ENCODE assay signal across 8 mouse cellular contexts in the genomic region with DNA sequence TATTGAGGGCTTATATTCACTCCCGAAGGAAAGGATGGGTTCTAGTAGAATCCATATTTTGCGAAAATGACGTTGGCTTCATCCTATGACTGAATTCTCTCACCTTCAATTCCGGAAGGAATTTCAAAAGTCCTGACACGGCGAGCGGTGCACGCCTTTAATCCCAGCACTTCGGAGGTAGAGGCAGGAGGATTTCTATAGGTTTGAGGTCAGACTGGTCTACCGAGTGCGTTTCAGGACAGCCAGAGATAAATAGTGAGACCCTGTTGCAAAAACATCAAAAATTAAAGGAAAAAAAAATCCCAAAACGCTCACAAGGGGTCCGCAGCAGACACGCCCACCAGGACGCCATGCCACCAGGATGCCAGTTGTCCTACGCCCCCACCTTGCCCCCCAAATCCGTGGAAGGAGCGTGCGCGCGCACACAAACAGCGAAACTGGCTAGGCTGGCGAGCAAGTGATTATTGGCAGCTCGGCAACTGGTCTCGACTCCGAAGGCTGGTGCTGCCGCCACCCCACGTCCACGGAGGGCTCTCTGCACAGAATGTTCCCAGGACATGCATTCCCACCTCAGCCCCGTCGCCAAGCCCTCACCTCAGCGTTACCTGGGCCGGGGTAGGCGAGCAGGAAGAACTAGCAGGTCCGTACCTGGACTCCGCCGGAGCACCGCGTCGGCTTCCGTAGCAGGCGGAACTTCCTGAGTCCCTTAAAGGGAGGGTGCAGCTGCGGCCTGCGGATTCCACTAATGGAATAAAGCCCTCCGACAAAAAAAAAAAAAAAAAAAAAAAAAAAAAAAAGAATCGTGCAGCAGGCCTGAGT. TPM values are rescaled to one million over a fixed set of nuclear protein-coding genes. Genes with fewer than 3 reads are reported as not detected.
DNase-seq lines count a peak whose midpoint lies in the region; ATAC-seq and TF ChIP-seq lines count a peak whose summit lies in the region.

A gene (minus strand): TSS at position 683 of the 819 bp plus-strand sequence.

- H3K27me3 ChIP-seq in embryonic facial prominence, embryonic 14.5 days (replicated peaks; ENCODE audit: control insufficient read depth, insufficient read depth, low read length) = no peaks in the 10 kb centered on the region
- H3K27me3 ChIP-seq in heart, adult 2 months (ENCODE audit: control insufficient read depth, insufficient read depth, low read length) = no peaks in the 10 kb centered on the region
- no peaks in the 10 kb centered on the region for H3K27me3 ChIP-seq in limb, embryonic 14.5 days (ENCODE audit: control insufficient read depth, insufficient read depth, low read length)
- H3K27me3 ChIP-seq in midbrain, postnatal 0 days (ENCODE audit: insufficient read depth, low read length) = no peaks in the 10 kb centered on the region

- H3K9me3 ChIP-seq in embryonic facial prominence, embryonic 14.5 days (ENCODE audit: control insufficient read depth, low read length) = no peaks in the 10 kb centered on the region
- H3K9me3 ChIP-seq in limb, embryonic 14.5 days (ENCODE audit: control insufficient read depth, low read length) = no peaks in the 10 kb centered on the region
- no peaks in the 10 kb centered on the region for H3K9me3 ChIP-seq in midbrain, postnatal 0 days (ENCODE audit: low read length)

- peaks cover 22% of the 10 kb centered on the region for H3K36me3 ChIP-seq in embryonic facial prominence, embryonic 14.5 days (ENCODE audit: control insufficient read depth, insufficient read depth, low read length)
- no peaks in the 10 kb centered on the region for H3K36me3 ChIP-seq in heart, adult 2 months (ENCODE audit: control insufficient read depth, insufficient read depth, low read length)
- H3K36me3 ChIP-seq in limb, embryonic 14.5 days (ENCODE audit: control insufficient read depth, insufficient read depth, low read length) = peaks cover 21% of the 10 kb centered on the region
- H3K36me3 ChIP-seq in midbrain, postnatal 0 days (ENCODE audit: insufficient read depth, low read length) = peaks cover 7% of the 10 kb centered on the region

- TF ChIP-seq EP300 in heart, adult 2 months (IDR thresholded peaks at IDR 0.05; ENCODE audit: insufficient read depth, low read depth, low read length) = no peak

- TF ChIP-seq POLR2A in heart, adult 2 months (IDR thresholded peaks at IDR 0.05; ENCODE audit: insufficient read depth, low read depth, low read length) = peak; percentile 76
- peak; percentile 77; the same call in 1 of the 2 replicates for TF ChIP-seq POLR2A in limb, embryonic 14.5 days (IDR thresholded peaks at IDR 0.05; ENCODE audit: borderline replicate concordance, extremely low read depth, insufficient read depth, insufficient read length)

- H3K4me1 ChIP-seq in embryonic facial prominence, embryonic 14.5 days (ENCODE audit: control insufficient read depth, insufficient read depth, low read length) = peaks cover 4% of the 10 kb centered on the region; the same call in 1 of the 2 replicates
- H3K4me1 ChIP-seq in heart, adult 2 months (ENCODE audit: control insufficient read depth, insufficient read depth, low read length) = peaks cover 7% of the 10 kb centered on the region
- H3K4me1 ChIP-seq in limb, embryonic 14.5 days (ENCODE audit: control insufficient read depth, insufficient read depth, low read length) = peaks cover 9% of the 10 kb centered on the region
- peaks cover 4% of the 10 kb centered on the region; the same call in 1 of the 2 replicates for H3K4me1 ChIP-seq in midbrain, postnatal 0 days (ENCODE audit: insufficient read depth, low read length)

- TF ChIP-seq CTCF in heart, adult 2 months (IDR thresholded peaks at IDR 0.05) = no peak
- no peak for TF ChIP-seq CTCF in midbrain, postnatal 0 days (IDR thresholded peaks at IDR 0.05)

- peak; percentile 87 for DNase-seq in 3T3-L1 (ENCODE audit: low read depth, low spot score)
- peak; percentile 49 to 62 for DNase-seq in adrenal gland, postnatal 4 days (ENCODE audit: low spot score in 2 of 2)
- DNase-seq in embryonic facial prominence, embryonic 14.5 days (ENCODE audit: low spot score) = peak; percentile 96
- DNase-seq in heart, adult 2 months = peak; percentile 88 to 89
- DNase-seq in kidney, adult 9 months = peak; percentile 85
- DNase-seq in limb, embryonic 14.5 days (ENCODE audit: low spot score) = peak; percentile 91
- DNase-seq in midbrain, postnatal 0 days (ENCODE audit: low spot score) = peak; percentile 95
- peak; percentile 58 to 70 for DNase-seq in spleen, postnatal 14 days (ENCODE audit: low spot score in 2 of 2)

- 2% methylated on average over 42 of the region's 46 CpGs for WGBS in embryonic facial prominence, embryonic 14.5 days
- WGBS in heart, adult 2 months = 1% methylated on average over 46 of the region's 46 CpGs
- 3% methylated on average over 46 of the region's 46 CpGs for WGBS in limb, embryonic 14.5 days
- WGBS in midbrain, postnatal 0 days = 2% methylated on average over 46 of the region's 46 CpGs

- intact Hi-C loops in heart, adult 2 months (cut with DNase I) = loop anchor here (1.0 to 10.0 kb wide), 3 partner anchors 14 to 119 kb away; a partner anchor contains a TSS

- H3K4me2 ChIP-seq in embryonic facial prominence, embryonic 14.5 days (ENCODE audit: low read depth, low read length) = peak within 1 kb of the TSS; percentile 68
- H3K4me2 ChIP-seq in limb, embryonic 14.5 days (replicated peaks; ENCODE audit: low read depth, low read length, severe bottlenecking) = peak within 1 kb of the TSS; percentile 59
- H3K4me2 ChIP-seq in midbrain, postnatal 0 days (ENCODE audit: low read depth, low read length, poor library complexity, severe bottlenecking) = peak within 1 kb of the TSS; percentile 60

- H3K27ac ChIP-seq in embryonic facial prominence, embryonic 14.5 days (replicated peaks; ENCODE audit: low read depth, low read length) = peak within 1 kb of the TSS; percentile 52
- peak within 1 kb of the TSS; percentile 62 for H3K27ac ChIP-seq in heart, adult 2 months
- peak within 1 kb of the TSS; percentile 48 for H3K27ac ChIP-seq in limb, embryonic 14.5 days (replicated peaks; ENCODE audit: low read depth, low read length)
- H3K27ac ChIP-seq in midbrain, postnatal 0 days (ENCODE audit: low read depth, low read length) = peak within 1 kb of the TSS; percentile 73

- H3K79me2 ChIP-seq in heart, adult 2 months (replicated peaks; ENCODE audit: control insufficient read depth, insufficient read depth, low read length) = no peaks in the 10 kb centered on the region

- H3K4me3 ChIP-seq in embryonic facial prominence, embryonic 14.5 days (ENCODE audit: low read depth, low read length) = peak within 1 kb of the TSS; percentile 82
- peak within 1 kb of the TSS; percentile 76 for H3K4me3 ChIP-seq in heart, adult 2 months
- peak within 1 kb of the TSS; percentile 75 for H3K4me3 ChIP-seq in limb, embryonic 14.5 days (replicated peaks; ENCODE audit: low read length)
- peak within 1 kb of the TSS; percentile 80 for H3K4me3 ChIP-seq in midbrain, postnatal 0 days (ENCODE audit: low read depth, low read length)

- H3K9ac ChIP-seq in embryonic facial prominence, embryonic 14.5 days (ENCODE audit: low read depth, low read length) = peak within 1 kb of the TSS; percentile 81
- peak within 1 kb of the TSS; percentile 80 for H3K9ac ChIP-seq in heart, adult 2 months (ENCODE audit: low read depth, low read length)
- peak within 1 kb of the TSS; percentile 67 for H3K9ac ChIP-seq in limb, embryonic 14.5 days (ENCODE audit: low read depth, low read length, severe bottlenecking)
- H3K9ac ChIP-seq in midbrain, postnatal 0 days (replicated peaks; ENCODE audit: low read length, poor library complexity, severe bottlenecking) = peak within 1 kb of the TSS; percentile 86

- peak; percentile 92 for ATAC-seq in embryonic facial prominence, embryonic 14.5 days (ENCODE audit: low read depth)
- ATAC-seq in limb, embryonic 14.5 days (ENCODE audit: low FRiP score, low read depth) = peak; percentile 88
- ATAC-seq in midbrain, postnatal 0 days (ENCODE audit: low FRiP score) = peak; percentile 83

RNA-seq across cellular contexts. Expression of the gene that starts here (rescaled TPM):
- total RNA-seq in adrenal gland, postnatal 4 days (2021) = 10 to 100 TPM; 26.2 to 27.9 TPM
- polyA plus RNA-seq in embryonic facial prominence, embryonic 14.5 days (2014; fragmentation: Nextera tagmentation; extraction: Ambion mirVana) = 19.5 and 26.1 TPM in 2 replicates
- total RNA-seq in heart, adult 2 months (2021) = 10 to 100 TPM; 21.0 to 23.3 TPM
- polyA plus RNA-seq in heart, adult 2 months (2012; rRNA removed) = 12.2 and 18.1 TPM in 2 replicates
- polyA plus RNA-seq in limb, embryonic 14.5 days (2012; rRNA removed) = 12.5 and 14.5 TPM in 2 replicates
- 24.8 and 27.2 TPM in 2 replicates for polyA plus RNA-seq in limb, embryonic 14.5 days (2014; fragmentation: Nextera tagmentation; extraction: Ambion mirVana)
- total RNA-seq in midbrain, postnatal 0 days (2014; rRNA removed) = 15.8 and 25.8 TPM in 2 replicates
- polyA plus RNA-seq in midbrain, postnatal 0 days (2015; fragmentation: Nextera tagmentation; extraction: Ambion mirVana) = 17.1 and 20.5 TPM in 2 replicates

Comparison
In these comparisons a context has a peak if more than half of its experiments do, and no peak if none do; other contexts are left out.
1. Peak in every context shown above with its lines: DNase-seq, ATAC-seq, H3K4me3 ChIP-seq and H3K27ac ChIP-seq.